18 mouse cellular contexts compared by ENCODE assay signal in the genomic region with DNA sequence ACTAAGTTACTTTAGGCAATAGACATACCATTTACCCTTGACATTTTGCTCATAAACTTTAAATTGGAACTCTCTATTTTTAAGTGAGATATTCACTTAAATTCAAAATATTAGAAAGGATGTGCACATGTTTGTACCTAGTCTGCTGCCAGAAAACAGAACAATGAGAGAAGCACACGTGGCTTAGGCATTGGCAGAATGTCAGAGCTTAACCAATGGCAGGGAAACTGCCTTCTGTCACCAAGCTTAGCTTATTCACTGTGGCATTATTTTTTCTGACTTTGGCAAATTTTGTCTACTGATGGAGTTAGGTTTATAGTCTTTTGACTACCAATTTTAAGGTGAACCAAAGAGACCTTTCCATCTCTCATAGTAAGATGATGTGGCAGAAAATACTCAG. TPM values are rescaled to one million over a fixed set of nuclear protein-coding genes. Genes with fewer than 3 reads are reported as not detected.
DNase-seq lines count a peak whose midpoint lies in the region; ATAC-seq lines count a peak whose summit lies in the region.
"Had no signal": no experiment of that assay in that cellular context is flagged by ENCODE, and none has a peak within 500 bp of the region (broad histone marks: within the 10 kb centered on the region; RNA-seq: fewer than 3 reads in every experiment).

No protein-coding gene starts in this region.

- peak; percentile 43 for DNase-seq in layer of hippocampus, adult 11-12 months (ENCODE audit: low spot score)
- DNase-seq in layer of hippocampus, postnatal 25 days (ENCODE audit: extremely low spot score in 1 of 2, low spot score in 1 of 2), result no peak
- peak; percentile 36 for DNase-seq in cerebellum, adult 11-12 months
- DNase-seq in cerebellum, postnatal 14 days, result peak; percentile 26 to 53
- peak; percentile 59 for DNase-seq in layer of hippocampus, adult 9-11 months
- no peak for DNase-seq in thymus, postnatal 10 days (ENCODE audit: low spot score in 2 of 2)
- DNase-seq in retina, postnatal 1 day, result no peak
- DNase-seq: adrenal gland, adult 2 months; B cell, adult 2 months; heart, postnatal 14 days; kidney, adult 9 months; liver, embryonic 13.5 days; lung, embryonic 14.5 days; lung, postnatal 36 days; thymus, postnatal 25 days had no signal

- ATAC-seq in granulocyte monocyte progenitor cell, adult 5-6 weeks (replicated peaks; ENCODE audit: poor library complexity, severe bottlenecking), result no peak
- ATAC-seq: forebrain, embryonic 16.5 days had no signal

RNA-seq across cellular contexts. Expression of a gene that starts 31.4 kb away (rescaled TPM):
- 10 to 100 TPM in 1 of 2 experiments, 1 to 10 TPM in 1; 7.7 to 11.0 TPM for total RNA-seq in layer of hippocampus, postnatal 25 days (2021)
- not detected in 2 replicates for total RNA-seq in granulocyte monocyte progenitor cell, adult 5-6 weeks (2014; fragmentation: Nextera tagmentation)
- total RNA-seq in granulocyte monocyte progenitor cell, adult 5-6 weeks (2017), result not detected in 2 replicates
- total RNA-seq: common myeloid progenitor, adult 5-6 weeks had no signal

Comparison
In these comparisons a context has a peak if more than half of its experiments do, and no peak if none do; other contexts are left out.
1. DNase-seq: peak in layer of hippocampus, adult 11-12 months (single experiment), cerebellum, adult 11-12 months (single experiment), cerebellum, postnatal 14 days (2 of 2) and layer of hippocampus, adult 9-11 months (single experiment); none in layer of hippocampus, postnatal 25 days (0 of 2), thymus, postnatal 10 days (0 of 2) and retina, postnatal 1 day (single experiment).
2. RNA of a gene that starts 31.4 kb away (total RNA-seq): 7.7 to 11.0 TPM in layer of hippocampus, postnatal 25 days; not detected in granulocyte monocyte progenitor cell, adult 5-6 weeks; every median in the first group is over 4 times any median in the second.